Mouse (Mus musculus) adrenal gland, postnatal 25 days (tissue): ENCODE results near the gene Cnot10. TPM values are rescaled to one million over a fixed set of nuclear protein-coding genes. Genes with fewer than 3 reads are reported as not detected.
"Not testable (repeated sequence)": the region's sequence is repeated elsewhere in the genome, so short reads cannot be mapped to it uniquely, and the experiment has no call there.

ENCODE experiments used
- DNase-seq: peaks from one replicate; pipeline ENCODE4 v3.0.0; 2021; ENCODE audit warnings: mixed read lengths
- total RNA-seq: library from RNA; stranded (reverse); gene quantifications from 2 replicates; pipeline ENCODE4 v1.2.3, GENCODE M21; 2021

The Cnot10 gene
- total RNA-seq, 1 experiment from 2014 or later, result 43.7 TPM

DNA sequence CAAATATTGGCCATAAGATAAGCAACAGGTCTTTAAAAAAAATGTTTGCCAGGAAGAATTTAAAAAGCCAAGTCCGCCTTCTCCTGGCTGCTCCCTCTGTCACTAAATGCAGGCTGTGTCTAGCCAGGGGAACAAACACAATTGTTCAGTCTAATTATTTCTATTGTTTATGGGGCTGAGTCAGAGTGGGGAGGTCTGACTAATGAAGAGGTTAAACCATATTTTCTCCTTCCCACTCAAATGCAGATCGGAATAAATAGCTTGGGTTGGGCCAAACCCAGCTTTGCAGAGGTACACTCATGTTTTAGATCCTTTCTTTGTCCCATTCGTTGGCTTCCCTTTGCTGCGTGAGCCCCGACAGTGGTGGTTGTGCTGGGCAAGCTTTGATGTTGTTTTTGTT lies 9.4 kb upstream of the Cnot10 start:
- no peak for DNase-seq

DNA sequence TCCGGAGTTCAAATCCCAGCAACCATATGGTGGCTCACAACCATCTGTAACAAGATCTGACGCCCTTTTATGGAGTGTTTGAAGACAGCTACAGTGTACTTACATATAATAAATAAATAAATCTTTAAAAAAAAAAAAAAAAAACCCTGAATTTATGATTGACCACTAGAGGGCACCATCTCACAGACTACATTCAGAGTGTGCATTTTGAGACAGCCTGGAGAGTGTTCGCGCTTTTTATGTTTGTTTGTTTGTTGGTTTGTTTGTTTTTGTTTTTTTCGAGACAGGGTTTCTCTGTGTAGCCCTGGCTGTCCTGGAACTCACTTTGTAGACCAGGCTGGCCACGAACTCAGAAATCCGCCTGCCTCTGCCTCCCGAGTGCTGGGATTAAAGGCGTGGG lies 8.5 kb upstream of the Cnot10 start:
- DNase-seq, result not testable (repeated sequence)

DNA sequence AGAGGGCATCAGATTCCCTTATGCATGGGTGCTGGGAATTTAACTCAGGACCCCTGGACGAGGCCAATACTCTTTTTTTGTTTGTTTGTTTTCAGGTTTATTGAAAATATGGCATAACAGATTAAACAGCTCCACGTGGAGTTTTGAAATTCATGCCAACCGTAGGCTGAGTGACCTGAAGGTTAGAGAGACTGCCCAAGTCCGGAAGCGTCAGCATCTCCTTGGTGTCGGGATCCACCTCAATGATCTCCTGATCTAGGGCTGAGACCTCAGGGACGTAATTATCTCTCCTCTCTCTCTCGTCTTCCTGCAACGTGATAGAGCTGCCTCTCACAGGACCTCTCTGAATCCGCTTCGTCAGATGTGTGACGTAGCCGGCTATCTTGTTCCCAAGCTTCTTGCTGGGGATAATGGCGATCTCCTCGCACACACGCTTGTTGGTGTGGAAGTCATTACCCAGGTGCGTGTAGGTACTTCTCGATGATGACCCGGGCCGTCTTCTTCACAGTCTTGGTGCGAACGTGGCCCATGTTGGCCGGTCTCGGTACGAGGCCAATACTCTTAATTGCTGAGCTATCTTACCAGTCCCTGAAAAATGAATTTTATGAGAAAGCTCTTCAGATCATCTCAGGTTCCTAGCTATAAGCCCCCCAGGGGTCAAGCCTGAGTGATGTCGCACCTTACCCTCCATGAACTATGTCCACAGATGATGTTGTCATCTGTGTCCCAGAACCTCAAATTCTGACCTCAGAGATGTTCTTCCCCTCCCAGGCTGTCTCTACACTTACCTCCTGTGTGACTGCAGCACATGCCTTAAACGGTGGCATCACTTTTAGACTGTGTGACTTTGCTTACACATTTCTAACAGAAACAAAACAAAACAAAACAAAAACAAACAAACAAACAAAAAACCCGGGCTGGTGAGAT lies 7.8 kb upstream of the Cnot10 start:
- no peak for DNase-seq

DNA sequence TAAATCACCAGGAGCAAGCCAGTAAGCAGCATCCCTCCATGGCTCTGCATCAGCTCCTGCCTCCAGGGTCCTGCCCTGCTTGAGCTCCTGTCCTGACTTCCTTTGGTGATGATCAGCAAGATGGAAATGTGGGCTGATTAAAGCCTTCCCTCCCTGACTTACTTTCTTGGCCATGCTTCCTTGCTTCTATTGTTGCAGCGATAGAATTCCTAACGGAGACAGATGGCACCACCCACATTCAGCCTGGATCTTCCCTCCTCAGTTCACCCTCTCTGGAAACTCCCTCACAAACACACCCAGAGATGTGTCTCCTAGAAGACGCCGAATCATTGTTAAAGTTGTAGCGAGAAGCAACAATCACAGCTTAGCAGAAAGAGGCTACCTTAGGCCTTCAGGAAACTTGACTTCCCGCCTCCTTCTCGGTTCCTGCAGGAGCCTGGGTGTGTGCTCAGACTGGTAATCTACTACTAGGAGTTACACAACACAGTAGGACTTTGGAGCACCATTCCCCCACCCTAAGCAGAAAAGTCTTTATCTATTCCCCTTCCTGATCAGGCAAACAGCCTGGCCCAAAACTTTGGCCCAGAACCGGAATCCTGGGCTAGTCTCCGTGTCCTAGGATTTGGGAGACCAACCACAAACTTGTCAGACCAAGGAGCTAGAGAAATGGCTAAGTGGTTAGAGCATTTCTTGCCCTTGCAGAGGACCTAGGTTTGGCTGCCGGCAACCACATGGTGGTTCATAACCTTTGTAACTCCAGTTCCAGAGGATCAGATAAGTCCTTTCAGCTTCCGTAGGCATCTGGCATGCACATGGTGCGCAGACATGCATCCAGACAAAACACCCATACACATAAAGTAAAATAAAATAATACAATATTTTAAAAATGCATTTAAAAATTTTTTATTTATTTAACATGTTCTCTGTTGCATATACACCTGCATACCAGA lies 6.8 kb upstream of the Cnot10 start:
- no peak for DNase-seq

DNA sequence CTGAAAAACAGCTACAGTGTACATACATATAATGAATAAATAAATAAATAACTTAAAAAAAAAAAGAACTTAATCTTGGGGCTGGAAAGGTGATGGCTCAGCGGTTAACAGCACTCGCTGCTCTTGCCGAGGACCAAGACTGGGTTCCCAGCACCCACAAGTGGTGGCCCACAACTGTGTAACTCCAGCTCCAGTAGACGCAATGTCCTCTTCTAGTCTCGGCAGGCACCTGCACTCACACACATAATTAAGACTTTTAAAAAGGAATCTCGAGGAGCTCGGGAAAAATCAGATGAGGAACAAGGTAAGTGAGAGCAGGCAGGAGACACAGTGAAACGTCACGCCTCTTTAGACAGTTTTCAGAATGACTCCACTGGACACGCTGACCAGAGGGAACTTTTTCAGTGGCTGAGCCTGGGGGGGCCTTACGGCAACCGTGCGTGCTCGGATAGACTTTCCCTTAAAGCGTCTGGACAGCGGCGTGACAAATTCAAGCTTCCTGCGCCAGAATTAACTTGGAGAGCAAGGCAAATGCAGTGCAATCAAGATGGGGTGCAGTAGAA lies 717 bp downstream of the Cnot10 start:
- DNase-seq, result no peak

DNA sequence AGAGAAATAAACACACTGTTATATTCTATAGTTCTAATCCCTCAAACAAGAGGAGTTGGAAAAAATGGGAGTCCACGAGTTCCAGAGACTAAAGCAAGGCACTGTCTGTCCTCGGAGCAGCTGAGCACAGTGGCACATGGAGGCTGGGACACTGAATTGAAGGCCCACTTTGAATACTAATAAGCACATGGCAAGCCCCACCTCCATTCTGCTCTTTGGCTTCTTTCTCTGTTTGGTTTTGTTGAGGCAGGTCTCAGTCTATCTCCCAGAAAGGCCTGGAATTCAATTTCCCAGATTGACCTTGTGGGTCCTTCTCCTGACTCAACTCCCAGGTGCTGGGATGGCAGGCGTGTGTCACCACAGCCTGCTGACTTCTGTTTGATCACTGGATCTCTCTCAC lies 3.2 kb downstream of the Cnot10 start:
- DNase-seq, result no peak

DNA sequence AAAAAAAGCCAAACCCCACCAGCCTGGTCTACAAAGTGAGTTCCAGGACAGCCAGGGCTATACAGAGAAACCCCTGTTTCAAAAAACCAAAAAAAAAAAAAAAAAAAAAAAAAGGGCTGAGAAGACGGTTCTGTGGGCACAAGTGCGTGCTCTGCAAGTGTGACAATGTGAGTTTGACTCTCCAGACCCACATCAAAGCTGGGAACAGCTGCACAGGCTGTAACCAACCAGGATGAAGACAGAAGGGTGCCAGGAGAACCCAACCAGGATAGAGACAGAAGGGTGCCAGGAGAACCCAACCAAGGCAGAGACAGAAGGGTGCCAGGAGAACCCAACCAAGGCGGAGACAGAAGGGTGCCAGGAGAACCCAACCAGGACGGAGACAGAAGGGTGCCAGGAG lies 3.8 kb downstream of the Cnot10 start:
- no peak for DNase-seq

DNA sequence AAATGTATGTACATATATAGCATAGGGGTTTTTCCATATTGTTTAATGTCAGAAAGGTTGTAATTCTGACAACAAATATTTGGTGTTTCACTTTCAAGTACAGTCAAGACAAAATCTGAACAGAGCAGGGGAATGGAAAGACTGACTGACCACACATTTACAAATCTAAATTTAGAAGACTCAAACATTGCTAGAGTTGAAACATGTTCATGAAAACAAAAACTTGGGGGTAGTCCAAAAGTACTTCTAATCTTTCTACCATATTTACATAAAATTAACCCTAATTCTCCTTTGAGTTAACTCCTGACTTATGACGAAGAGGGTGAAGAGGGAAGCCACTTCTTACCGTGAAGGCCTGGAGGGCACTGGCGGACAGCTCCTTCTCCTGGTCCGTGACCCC lies 7.7 kb downstream of the Cnot10 start:
- no peak for DNase-seq

DNA sequence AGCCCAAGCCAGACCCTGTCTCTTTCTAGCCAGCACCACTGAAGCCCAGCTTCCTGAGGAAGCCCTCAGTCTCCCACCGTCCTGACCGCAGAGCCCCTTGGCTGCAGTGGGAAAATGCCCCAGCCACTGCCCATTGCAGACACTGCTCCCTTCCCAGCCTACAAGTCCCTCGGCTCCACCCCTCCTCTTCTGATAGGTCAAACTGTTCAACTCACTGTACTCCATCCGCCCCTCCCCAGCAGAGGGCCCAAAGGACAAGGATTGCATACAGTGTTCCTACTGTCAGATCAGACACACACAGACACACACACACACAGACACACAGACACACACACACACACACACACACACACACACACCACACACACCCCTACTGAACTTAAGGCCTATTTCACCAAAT lies 13.3 kb downstream of the Cnot10 start:
- DNase-seq, result no peak

DNA sequence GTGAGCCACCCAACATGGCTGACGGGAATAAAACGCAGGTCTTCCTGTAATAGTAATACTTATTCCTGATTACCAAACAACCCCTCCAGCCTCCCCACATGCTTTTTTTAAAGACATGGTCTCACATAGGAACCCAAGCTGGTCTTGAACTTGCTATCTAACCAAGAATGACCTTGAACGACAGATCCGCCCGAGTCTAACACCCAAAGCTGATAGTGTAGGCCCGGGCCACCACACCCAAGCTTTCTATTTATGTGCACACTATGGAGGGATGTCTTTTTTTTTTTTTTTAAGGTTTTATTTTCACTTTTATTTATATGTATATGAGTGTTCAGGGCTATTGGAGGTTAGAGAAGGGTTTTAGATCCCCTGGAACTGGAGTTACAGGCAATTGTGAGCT lies 15.8 kb downstream of the Cnot10 start:
- DNase-seq, result no peak

DNA sequence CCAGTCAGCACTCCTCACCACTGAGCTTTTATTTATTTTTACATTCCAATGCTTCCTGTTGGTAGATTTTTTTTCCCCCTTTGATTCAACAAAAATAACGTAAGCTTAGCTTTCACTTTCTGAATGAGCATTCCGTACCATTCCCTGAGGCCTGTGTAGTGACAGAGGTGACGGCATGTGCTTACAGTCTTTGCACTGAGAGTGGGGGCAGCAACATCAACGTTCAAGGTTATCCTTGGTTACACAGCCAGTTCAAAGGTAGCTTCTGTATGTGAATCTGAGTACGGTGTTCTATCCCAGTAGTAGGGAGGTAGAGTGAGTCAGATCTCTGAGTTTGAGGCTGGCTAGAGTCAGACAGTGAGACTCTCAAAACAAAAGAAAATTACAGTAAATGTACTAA lies 18.8 kb downstream of the Cnot10 start:
- DNase-seq, result no peak

DNA sequence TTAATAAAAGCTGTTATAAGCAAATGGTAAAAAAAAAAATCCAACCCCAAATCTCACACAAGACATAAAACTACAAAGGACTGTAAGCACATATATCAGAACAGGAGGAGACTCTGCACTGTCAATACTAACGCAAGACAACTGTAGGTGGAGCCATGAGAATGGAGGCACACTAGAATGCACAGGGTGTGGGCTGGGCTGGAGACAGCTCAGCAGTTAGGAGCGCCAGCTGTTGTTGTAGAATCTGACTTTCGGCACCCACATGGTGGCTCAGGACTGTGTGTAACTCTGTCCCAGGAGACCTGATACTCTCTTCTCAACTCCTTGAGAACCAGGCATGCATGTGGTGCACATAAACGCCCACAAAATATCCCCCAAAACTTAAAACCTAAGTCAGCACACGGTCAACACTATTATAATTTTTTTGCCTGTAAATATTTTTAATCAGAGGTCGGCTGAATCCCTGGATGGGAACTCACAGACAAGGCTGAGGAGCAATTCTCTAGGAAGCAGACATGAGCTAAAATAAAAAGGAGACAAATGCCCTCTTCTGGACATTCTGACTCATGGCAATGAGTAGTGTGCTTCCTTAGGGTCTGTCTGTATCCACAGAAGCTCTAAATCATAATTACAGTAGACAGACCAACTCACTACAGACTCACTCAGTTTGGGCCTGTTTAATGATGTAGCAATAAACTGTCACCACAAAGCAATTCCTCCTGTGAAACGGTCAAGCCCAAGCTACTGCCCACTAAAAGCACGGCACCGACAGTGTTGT lies 25.6 kb downstream of the Cnot10 start:
- DNase-seq, result no peak

DNA sequence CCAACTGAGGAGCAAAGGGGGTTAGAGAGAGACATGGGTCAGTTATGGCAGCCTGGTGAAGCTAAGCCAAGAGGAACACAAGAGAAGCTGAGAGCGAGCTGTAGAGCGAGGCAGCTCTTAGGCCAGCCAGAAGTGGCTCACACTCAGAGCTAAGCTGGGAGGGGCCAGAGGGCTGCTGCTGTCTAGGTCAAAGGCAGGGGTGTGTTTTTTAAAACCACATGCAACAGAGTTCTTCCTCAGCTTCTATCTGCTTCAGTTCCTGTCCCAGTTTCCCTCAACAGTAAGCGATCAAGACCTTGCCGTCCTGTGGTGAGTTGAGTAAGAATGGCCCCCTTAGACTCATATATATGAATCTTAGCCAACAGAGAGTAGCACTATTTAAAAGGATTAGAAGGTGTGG lies 27.0 kb downstream of the Cnot10 start:
- DNase-seq, result no peak

DNA sequence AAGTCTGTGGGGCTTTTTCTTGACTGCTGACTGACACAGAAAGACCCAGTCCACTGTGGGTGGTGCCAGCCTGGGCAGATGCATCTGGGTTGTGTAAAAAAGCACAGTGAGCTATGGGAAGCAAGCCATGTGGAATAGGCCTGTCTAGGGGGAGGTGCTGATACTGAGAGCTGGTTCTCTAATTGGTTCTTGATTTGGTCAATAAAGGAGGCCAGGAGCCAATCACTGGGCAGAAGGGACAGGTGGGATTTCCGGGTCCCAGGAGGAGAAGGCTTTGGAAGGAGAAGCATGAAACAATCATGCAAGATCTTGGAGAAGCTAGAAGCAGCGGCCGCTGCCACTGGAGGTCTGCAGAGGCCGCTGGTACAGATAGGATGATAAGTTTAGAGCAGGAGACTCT lies 27.4 kb downstream of the Cnot10 start:
- DNase-seq, result no peak

DNA sequence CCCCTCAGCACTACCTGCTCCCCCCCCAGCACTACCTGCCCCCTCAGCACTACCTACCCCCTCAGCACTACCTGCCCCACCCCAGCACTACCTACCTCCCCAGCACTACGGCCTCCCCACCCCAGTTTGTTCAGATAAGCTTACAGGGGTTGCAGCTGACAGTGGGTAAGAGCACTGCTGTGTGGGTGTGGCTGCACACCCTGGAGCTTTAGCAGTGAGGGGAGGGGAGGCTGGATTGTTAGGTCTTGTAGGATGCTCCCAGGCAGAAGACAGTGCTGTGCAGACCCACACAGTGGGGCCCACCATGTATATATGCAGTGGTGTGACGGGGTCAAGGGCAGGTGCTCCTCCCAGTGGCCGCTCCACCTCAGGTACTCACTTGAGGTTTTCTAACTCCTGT lies 29.7 kb downstream of the Cnot10 start:
- no peak for DNase-seq

DNA sequence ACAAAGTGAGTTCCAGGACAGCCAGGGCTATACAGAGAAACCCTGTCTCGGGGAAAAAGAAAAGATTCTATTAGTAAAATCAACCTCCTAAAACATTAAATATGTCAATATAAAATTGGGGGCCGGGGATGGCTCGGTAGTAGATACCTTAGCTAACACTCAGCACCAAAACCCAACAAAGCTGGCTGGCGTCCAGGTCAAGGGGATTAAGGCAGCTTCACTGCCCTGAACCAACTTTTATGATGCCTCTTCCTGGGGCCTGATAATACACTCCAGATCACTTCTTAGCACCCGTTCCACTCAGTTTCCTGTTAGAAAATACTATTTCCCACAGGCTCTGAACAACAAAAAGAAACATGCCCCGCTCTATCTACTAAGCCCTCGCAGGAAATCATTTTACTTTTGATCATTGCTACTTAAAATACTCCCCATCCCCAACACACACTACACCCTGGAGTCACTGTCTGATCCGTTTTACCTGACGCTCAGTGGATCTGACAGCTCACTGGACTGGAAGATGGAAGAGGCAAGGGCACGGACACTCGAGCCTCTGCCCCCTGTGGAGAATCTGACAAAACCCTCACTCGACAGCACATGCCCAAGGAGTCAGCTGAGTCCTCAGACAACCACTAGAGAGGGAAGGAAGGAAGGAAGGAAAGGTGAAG lies 36.0 kb downstream of the Cnot10 start:
- peak; percentile 13 for DNase-seq

DNA sequence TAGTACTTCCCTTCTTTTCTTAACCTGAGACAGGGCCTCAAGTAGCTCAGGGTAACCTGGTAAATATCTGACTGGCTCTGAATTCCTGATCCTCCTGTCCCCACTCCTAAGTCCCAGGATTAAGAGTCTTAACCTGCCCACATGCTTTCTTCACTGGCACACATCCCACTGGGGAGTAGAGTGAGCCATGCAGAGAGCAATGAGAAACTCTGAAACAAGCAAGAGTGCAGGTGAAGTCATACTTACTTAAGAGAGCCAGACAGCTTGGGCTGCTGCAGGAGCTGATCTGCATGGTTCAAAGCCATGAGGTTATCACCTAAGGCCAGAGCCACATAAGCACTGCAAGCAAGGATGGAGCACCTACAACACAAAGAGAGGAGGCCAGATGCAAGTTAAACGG lies 38.9 kb downstream of the Cnot10 start:
- DNase-seq, result no peak

DNA sequence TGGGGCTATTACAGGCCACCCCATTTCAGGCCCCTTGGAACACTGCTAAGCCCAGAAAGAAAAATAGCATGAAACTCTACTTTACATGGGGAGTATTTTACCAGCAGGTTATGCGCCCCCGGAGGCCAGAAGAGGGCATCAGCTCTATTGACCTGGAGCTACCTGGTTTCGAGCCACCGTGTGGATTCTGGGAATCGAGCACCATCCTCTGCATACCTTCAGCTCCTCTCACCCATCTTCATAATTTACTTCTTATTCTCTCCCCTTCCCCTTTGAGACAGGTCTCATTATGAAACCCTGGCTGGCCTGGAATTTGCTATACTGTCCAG lies 55.0 kb downstream of the Cnot10 start:
- no peak for DNase-seq

DNA sequence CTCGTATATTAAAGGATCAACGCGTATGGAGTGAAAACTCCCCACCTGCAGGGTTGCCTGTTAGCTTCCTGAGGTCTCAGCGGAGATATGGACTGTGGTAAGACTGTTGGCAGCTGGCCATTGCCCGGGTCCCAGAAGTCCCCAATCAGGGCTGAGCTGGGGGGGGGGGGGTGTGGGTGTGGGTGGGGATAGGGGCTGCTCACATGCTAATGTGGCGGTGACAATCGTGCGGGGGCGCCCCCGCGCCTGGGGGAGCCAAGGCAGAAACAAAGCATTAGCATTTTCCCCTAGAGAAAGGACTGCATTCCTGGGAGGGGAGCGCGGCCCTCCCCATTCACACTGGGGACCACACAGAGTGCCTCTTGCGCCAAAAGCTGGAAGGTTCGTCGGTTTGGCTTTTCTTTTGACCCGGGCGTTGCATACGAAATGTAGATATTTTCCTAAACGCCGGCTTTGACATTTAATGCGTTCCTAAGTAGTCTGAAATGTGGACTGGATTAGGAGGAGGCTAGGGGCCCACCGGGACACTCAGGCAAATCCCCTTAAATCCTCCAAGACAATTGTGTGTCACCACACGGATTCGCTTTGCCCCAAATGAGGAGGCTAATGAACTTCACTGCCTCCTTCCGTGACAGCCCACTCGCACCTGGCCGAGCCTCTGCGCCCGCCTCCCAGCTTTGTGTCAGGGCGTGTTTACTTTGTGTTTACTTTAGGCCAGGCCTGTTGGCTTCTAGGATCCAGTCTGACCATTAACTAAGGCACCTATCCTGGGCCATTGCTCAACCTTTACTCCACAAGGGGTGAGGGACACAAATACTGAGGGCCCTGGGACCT lies 55.6 kb downstream of the Cnot10 start:
- DNase-seq, result no peak

DNA sequence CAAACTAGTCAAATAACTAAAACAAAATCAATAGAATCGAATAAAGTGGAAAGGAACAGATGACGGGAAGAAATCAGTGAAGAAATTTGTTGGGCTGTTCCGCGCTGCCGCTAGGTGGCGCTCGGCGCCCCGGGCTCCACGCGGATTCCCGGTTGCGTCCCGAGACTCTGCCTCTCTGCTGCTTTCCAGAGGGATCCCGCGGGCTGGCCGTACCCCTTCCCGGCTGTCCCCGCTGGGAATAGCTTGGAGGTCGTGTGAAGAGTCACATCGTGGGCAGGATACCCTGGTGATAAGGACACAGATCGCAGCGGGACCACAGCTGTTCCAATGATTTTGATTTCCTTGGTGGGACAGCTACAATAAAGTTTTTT lies 56.2 kb downstream of the Cnot10 start:
- peak; percentile 77 for DNase-seq

DNA sequence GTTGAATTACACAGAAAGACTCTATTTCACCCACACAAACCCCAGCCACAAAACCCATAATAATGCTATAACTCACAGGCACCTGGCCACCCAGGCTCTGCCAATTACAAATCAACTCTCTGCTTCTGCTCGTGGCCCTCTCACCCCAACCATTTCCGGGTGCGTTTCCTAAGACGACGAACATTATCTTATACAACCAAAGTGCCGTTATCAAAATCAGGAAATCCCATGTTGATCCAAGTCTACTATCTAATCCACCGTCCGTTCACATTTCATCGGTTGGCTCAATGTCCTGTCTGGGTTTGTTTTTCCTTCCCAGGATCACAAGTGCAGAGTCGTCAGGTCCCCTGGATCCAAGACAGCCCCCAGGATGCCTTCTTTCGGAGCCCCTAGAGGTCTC lies 61.3 kb downstream of the Cnot10 start:
- DNase-seq, result no peak
